Mouse (Mus musculus): ENCODE data around the gene Ecm2. TPM values are rescaled to one million over a fixed set of nuclear protein-coding genes. Genes with fewer than 3 reads are reported as not detected.

The Ecm2 gene
- polyA plus RNA-seq, 1 experiment from 2014 or later = 0.53 TPM

GRCm38 (mm10) chr13:49472676-49473005 lies 32.0 kb upstream of the Ecm2 start:
- H3K4me1 ChIP-seq = peaks cover 7% of the 10 kb centered on the region
- WGBS = 93% methylated on average over 6 of the region's 6 CpGs
- no peak for DNase-seq (ENCODE audit: low spot score)

DNA sequence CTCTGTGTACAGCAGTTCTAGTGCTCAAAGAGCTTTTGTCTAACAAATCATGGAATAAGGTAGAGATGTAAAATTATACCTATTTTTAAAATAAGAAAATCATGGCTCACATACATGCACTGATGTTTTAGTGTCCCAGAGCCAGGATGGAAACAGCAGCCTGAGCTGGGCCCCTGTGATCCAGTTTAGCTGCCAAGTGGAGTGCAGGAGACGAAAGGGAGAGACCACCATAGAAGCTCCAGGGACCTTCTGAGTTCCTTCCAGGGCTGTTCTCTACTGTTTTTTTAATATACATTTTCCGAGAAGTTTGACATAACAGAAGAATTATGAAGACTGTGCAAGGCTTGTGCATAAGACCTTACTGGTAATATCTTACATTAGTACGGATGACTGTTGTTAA lies 26.7 kb upstream of the Ecm2 start:
- no peak for DNase-seq (ENCODE audit: low spot score)
- no peaks in the 10 kb centered on the region for H3K27me3 ChIP-seq (ENCODE audit: low read depth, poor library complexity, severe bottlenecking)
- H3K36me3 ChIP-seq = no peaks in the 10 kb centered on the region
- no peak overlapping the region for H3K27ac ChIP-seq (replicated peaks)
- H3K9me3 ChIP-seq (replicated peaks) = no peaks in the 10 kb centered on the region
- 94% methylated on average over 3 of the region's 3 CpGs for WGBS
- no peaks in the 10 kb centered on the region for H3K4me1 ChIP-seq
- H3K4me3 ChIP-seq = no peak overlapping the region

More at GRCm38 (mm10) chr13:49472676-49473005, 32.0 kb upstream of the Ecm2 start:
- no peaks in the 10 kb centered on the region for H3K9me3 ChIP-seq (replicated peaks)
- H3K27ac ChIP-seq (replicated peaks) = no peak overlapping the region
- no peaks in the 10 kb centered on the region for H3K27me3 ChIP-seq (ENCODE audit: low read depth, poor library complexity, severe bottlenecking)
- H3K4me3 ChIP-seq = no peak overlapping the region
- H3K36me3 ChIP-seq = no peaks in the 10 kb centered on the region; the same call in 1 of the 2 replicates

DNA sequence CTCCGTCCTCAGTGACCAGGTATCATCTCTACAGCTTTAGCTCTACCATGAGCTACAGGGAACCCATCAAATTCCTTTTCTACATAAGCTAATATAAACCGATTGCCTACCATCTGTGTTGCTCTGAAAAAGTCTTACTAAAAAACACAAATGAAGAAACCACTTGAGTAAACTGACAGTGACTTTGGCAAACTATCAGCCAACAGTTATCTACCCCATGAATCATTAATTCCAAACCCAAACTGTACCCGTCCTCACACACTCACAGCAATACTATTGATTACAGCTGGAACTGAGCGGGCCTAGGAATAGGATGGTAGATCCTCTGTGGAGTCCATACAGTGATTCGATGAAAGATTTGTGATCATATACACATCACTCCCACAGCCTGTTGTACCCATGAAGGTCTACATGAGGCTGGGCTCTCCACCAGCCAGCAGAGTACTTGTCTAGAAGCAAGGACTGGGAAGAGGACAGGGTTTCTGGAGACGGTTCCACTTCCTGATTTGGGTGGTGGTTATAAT lies 25.7 kb upstream of the Ecm2 start:
- DNase-seq (ENCODE audit: low spot score) = no peak
- Histone ChIP-seq H3K27ac (replicated peaks) (no peak overlapping the region), H3K27me3 (ENCODE audit: low read depth, poor library complexity, severe bottlenecking) (no peaks in the 10 kb centered on the region), H3K4me1 (no peaks in the 10 kb centered on the region), H3K9me3 (replicated peaks) (no peaks in the 10 kb centered on the region), H3K4me3 (no peak overlapping the region), H3K36me3 (no peaks in the 10 kb centered on the region)
- 90% methylated on average over 6 of the region's 6 CpGs for WGBS

DNA sequence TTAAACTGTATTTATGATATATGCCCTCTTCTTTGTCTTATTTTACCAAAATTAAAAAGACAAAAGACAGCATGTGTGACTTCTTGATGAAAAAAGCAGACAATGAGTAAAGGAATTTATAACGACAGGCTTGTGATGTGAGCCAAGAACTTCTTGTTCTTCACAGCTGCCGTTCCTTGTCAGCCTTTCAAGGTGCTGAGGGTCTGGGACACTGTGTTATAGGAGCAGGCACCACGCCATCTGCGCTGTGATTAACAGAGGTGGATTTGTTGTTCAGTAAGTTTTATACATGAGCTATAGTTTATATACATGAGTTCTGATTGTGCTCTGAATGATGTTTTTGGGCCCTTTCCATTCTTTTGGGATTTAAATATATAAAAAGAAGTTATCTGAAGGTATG lies 25.2 kb upstream of the Ecm2 start:
- no peaks in the 10 kb centered on the region for H3K27me3 ChIP-seq (ENCODE audit: low read depth, poor library complexity, severe bottlenecking)
- no peak for DNase-seq (ENCODE audit: low spot score)
- 91% methylated on average over 4 of the region's 4 CpGs for WGBS

DNA sequence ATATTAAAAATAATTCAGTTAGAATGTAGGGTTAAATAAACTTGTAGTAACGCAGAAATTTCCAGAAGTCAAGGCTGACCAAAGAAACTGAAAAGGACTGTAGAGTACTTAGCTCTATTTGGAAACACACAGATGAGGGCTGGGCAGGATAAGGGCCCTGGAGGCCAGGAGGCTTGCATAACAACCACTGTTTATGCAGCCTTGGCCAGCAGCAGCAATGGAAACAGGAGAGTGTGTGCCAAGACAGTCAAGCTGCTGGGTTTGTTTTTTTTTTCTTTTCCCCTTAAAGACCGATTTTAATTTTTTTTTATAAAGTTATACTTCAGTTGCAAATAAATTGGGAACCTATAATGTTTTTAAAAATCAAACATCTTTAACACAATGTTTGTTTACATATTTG lies 24.6 kb upstream of the Ecm2 start:
- Histone ChIP-seq H3K36me3 (no peaks in the 10 kb centered on the region), H3K9me3 (replicated peaks) (no peaks in the 10 kb centered on the region), H3K27me3 (ENCODE audit: low read depth, poor library complexity, severe bottlenecking) (no peaks in the 10 kb centered on the region), H3K27ac (replicated peaks) (no peak overlapping the region), H3K4me1 (no peaks in the 10 kb centered on the region), H3K4me3 (no peak overlapping the region)
- DNase-seq (ENCODE audit: low spot score) = no peak
- 83% methylated on average over 2 of the region's 2 CpGs for WGBS

More for the DNA sequence above, 25.2 kb upstream of the Ecm2 start:
- Histone ChIP-seq H3K36me3 (no peaks in the 10 kb centered on the region), H3K27ac (replicated peaks) (no peak overlapping the region), H3K4me1 (no peaks in the 10 kb centered on the region), H3K9me3 (replicated peaks) (no peaks in the 10 kb centered on the region), H3K4me3 (no peak overlapping the region)

DNA sequence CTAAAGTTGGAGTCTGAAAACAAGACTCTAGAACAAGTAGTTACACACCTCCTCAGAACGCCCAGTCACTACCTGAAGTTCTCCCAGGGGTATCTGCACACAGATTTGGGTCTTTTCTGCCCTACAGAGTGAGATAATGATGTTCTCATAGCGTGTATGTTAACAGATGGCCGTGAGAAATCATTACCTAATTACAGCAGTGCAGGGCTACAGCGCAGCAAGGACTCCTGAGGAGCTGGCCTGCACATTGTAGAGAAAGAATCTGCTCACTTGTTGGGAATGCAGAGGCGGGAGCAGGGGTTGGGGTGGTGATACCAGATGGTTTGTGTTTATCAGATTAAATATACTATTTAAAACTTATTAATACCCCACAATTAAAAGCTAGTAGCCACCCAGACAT lies 24.1 kb upstream of the Ecm2 start:
- Histone ChIP-seq H3K27ac (replicated peaks) (no peak overlapping the region), H3K36me3 (no peaks in the 10 kb centered on the region), H3K4me3 (no peak overlapping the region), H3K27me3 (ENCODE audit: low read depth, poor library complexity, severe bottlenecking) (no peaks in the 10 kb centered on the region), H3K9me3 (replicated peaks) (no peaks in the 10 kb centered on the region), H3K4me1 (no peaks in the 10 kb centered on the region)
- no peak for DNase-seq (ENCODE audit: low spot score)
- 86% methylated on average over 5 of the region's 5 CpGs for WGBS

DNA sequence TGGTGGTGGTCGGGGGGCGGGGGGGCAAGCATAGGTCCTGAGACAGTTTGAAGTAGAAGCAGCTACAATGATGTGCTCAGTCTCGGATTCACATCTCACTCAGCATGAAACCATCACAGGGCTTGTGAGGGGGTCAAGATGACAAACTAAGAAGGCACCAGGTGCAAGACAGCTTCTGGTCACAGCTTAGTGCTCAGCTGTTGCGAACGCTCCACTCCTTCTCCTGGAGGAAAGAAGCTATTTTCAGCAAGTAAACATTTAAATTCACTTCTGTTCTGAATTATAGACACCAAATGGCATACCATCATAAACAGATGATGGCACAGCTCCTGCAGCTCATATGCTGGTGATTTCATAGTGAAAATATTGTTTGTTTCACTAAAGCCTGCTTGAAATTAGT lies 19.2 kb upstream of the Ecm2 start:
- H3K36me3 ChIP-seq = no peaks in the 10 kb centered on the region
- no peaks in the 10 kb centered on the region for H3K4me1 ChIP-seq
- no peak overlapping the region for H3K27ac ChIP-seq (replicated peaks)
- no peak for DNase-seq (ENCODE audit: low spot score)
- no peak overlapping the region for H3K4me3 ChIP-seq
- no peaks in the 10 kb centered on the region for H3K9me3 ChIP-seq (replicated peaks)
- H3K27me3 ChIP-seq (ENCODE audit: low read depth, poor library complexity, severe bottlenecking) = no peaks in the 10 kb centered on the region
- WGBS = 90% methylated on average over 5 of the region's 5 CpGs

- no peak for DNase-seq (ENCODE audit: low spot score)
- WGBS = 84% methylated on average over 6 of the region's 6 CpGs
- no peaks in the 10 kb centered on the region for H3K4me1 ChIP-seq
- no peak within 1 kb of the TSS for H3K27ac ChIP-seq (replicated peaks)
- H3K27me3 ChIP-seq (ENCODE audit: low read depth, poor library complexity, severe bottlenecking) = no peaks in the 10 kb centered on the region
- H3K9me3 ChIP-seq (replicated peaks) = no peaks in the 10 kb centered on the region
- H3K4me3 ChIP-seq = no peak within 1 kb of the TSS
- H3K36me3 ChIP-seq = no peaks in the 10 kb centered on the region
Observed at GRCm38 (mm10) chr13:49492376-49493368, 11.9 kb upstream of the Ecm2 start, which contains the start of gene Tes3-ps. TSS of gene Tes3-ps (plus strand) at chr13:49493318.

DNA sequence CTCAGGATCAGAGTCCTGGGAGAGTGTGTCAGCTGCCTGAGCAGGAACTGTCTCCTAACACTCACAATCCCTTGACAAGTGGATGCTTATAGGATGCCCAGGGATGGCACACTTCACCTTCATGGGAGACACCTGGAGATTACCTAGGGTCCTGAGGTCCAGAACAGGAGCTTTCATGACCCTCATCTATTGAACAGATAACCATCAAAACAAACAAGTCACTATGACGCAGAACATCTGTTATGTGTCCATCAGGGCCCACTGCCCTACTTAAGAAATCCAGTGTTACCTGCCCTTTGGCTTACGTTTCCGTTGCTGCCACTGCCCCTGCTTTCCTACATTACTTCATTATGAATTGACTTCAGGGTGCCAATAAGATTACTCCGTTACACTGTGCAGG lies 1.2 kb downstream of the Ecm2 start:
- peaks cover 12% of the 10 kb centered on the region for H3K4me1 ChIP-seq
- no peak overlapping the region for H3K4me3 ChIP-seq
- DNase-seq (ENCODE audit: low spot score) = no peak
- H3K36me3 ChIP-seq = no peaks in the 10 kb centered on the region
- 89% methylated on average over 4 of the region's 4 CpGs for WGBS
- no peaks in the 10 kb centered on the region for H3K27me3 ChIP-seq (ENCODE audit: low read depth, poor library complexity, severe bottlenecking)
- H3K9me3 ChIP-seq (replicated peaks) = no peaks in the 10 kb centered on the region
- no peak overlapping the region for H3K27ac ChIP-seq (replicated peaks)

GRCm38 (mm10) chr13:49507176-49507575 lies 2.6 kb downstream of the Ecm2 start:
- no peak for DNase-seq (ENCODE audit: low spot score)
- no peaks in the 10 kb centered on the region for H3K27me3 ChIP-seq (ENCODE audit: low read depth, poor library complexity, severe bottlenecking)
- peaks cover 12% of the 10 kb centered on the region for H3K4me1 ChIP-seq
- H3K36me3 ChIP-seq = no peaks in the 10 kb centered on the region
- WGBS = 77% methylated on average over 3 of the region's 3 CpGs
- H3K9me3 ChIP-seq (replicated peaks) = no peaks in the 10 kb centered on the region
- no peak overlapping the region for H3K27ac ChIP-seq (replicated peaks)
- H3K4me3 ChIP-seq = no peak overlapping the region

DNA sequence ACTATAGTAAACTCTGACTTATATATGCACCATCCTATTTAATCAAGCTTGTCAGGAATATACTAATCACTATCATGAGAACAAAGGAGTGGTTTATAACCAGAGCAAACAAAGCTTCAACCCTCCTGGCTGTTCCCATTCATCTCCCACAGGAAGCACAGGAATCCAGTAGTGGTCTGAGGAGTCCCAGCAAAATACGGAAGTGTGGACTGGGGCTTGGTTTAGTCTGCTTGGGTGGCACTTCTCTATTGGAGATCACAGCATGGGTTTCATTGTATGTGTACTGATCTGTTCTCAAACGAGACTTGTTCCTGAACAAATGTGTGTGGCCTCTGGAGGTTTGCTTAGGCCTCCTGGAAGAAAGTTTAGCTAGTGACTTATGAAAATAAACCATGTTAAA lies 14.2 kb downstream of the Ecm2 start:
- Histone ChIP-seq H3K27me3 (ENCODE audit: low read depth, poor library complexity, severe bottlenecking) (no peaks in the 10 kb centered on the region), H3K27ac (replicated peaks) (no peak overlapping the region), H3K4me3 (no peak overlapping the region), H3K9me3 (replicated peaks) (no peaks in the 10 kb centered on the region), H3K36me3 (no peaks in the 10 kb centered on the region), H3K4me1 (no peaks in the 10 kb centered on the region)
- DNase-seq (ENCODE audit: low spot score) = no peak
- WGBS = 46% methylated on average over 2 of the region's 2 CpGs

- H3K4me3 ChIP-seq = no peak overlapping the region
- DNase-seq (ENCODE audit: low spot score) = no peak
- 92% methylated on average over 2 of the region's 2 CpGs for WGBS
- H3K9me3 ChIP-seq (replicated peaks) = no peaks in the 10 kb centered on the region
- no peaks in the 10 kb centered on the region for H3K27me3 ChIP-seq (ENCODE audit: low read depth, poor library complexity, severe bottlenecking)
- no peaks in the 10 kb centered on the region for H3K4me1 ChIP-seq
- no peaks in the 10 kb centered on the region for H3K36me3 ChIP-seq
- H3K27ac ChIP-seq (replicated peaks) = no peak overlapping the region
Observed at GRCm38 (mm10) chr13:49526235-49526634, 21.6 kb downstream of the Ecm2 start.

DNA sequence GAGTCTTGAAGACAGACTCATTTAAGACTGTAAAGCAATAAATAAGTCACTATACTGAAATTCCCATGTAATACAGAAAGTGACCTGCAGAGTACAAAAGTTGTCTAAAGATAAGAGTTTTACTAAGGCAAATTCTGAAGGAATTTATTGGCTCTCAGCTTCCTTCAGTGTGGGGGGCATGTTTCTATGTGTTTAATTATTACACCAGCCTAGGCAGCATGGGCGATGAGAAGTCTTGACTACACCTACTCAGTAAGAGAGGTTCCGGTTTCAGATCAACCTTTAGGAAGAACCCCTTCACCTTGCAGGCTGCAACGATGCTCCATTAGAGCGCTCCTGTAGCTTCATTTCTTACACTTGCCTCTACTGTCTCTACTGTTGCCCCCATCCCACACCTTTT lies 26.0 kb downstream of the Ecm2 start:
- no peaks in the 10 kb centered on the region for H3K36me3 ChIP-seq
- no peak overlapping the region for H3K27ac ChIP-seq (replicated peaks)
- DNase-seq (ENCODE audit: low spot score) = no peak
- H3K4me3 ChIP-seq = no peak overlapping the region
- no peaks in the 10 kb centered on the region for H3K27me3 ChIP-seq (ENCODE audit: low read depth, poor library complexity, severe bottlenecking)
- H3K9me3 ChIP-seq (replicated peaks) = no peaks in the 10 kb centered on the region
- H3K4me1 ChIP-seq = no peaks in the 10 kb centered on the region
- WGBS = 93% methylated on average over 4 of the region's 4 CpGs
